Mouse (Mus musculus): Measurements from ENCODE around the gene Hmx2.

Hmx2 gene

GRCm38 (mm10) chr7:131554341-131555180 is 6.0 kb downstream of the Hmx2 start:
- in situ Hi-C loops (cut with MboI; ENCODE audit: unreplicated experiment in 2 of 2): loop anchor here (5.0 to 25.0 kb wide), 7 partner anchors 140 to 1942 kb away; partner anchors contain the start of genes Abraxas2 (in 1 of the 2), Acadsb (in 1 of the 2), Ate1 (in 1 of the 2) and Eef1akmt2 (in 1 of the 2)

GRCm38 (mm10) chr7:131555301-131556081 is 6.9 kb downstream of the Hmx2 start:
- in situ Hi-C loops (cut with MboI; ENCODE audit: unreplicated experiment in 2 of 2): loop anchor here (5.0 to 25.0 kb wide), 7 partner anchors 141 to 1943 kb away; partner anchors contain the start of genes Abraxas2 (in 1 of the 2), Acadsb (in 1 of the 2), Ate1 (in 1 of the 2) and Eef1akmt2 (in 1 of the 2)

DNA sequence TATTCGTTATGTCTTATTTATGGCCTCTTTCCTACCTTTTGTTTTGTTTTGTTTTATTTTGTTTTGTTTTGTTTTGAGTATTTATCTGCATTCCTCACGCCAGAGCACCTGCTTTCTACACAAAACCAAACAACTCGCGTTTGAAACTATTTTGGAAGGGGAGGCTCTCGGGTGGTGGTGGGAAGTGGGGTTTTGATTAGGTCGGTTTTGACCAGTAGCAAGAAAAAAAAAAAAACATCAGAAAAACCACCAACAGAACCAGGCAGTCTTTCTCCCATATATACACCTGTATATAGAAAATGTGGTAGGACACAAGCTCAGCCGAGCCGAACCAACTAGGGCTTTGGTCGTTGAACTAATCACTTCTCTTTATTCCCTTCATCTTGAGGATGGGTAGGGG is 7.5 kb downstream of the Hmx2 start:
- in situ Hi-C loops (cut with MboI; ENCODE audit: unreplicated experiment in 2 of 2): loop anchor here (5.0 to 25.0 kb wide), 7 partner anchors 141 to 1944 kb away; partner anchors contain the start of genes Abraxas2 (in 1 of the 2), Acadsb (in 1 of the 2), Ate1 (in 1 of the 2) and Eef1akmt2 (in 1 of the 2)

- in situ Hi-C loops (cut with MboI; ENCODE audit: unreplicated experiment in 2 of 2): loop anchor here (5.0 to 25.0 kb wide), 7 partner anchors 142 to 1944 kb away; partner anchors contain the start of genes Abraxas2 (in 1 of the 2), Acadsb (in 1 of the 2), Ate1 (in 1 of the 2) and Eef1akmt2 (in 1 of the 2)
These were observed 8.1 kb downstream of the Hmx2 start for GRCm38 (mm10) chr7:131556541-131557271.

- in situ Hi-C loops (cut with MboI; ENCODE audit: unreplicated experiment in 2 of 2): loop anchor here (5.0 to 25.0 kb wide), 7 partner anchors 143 to 1945 kb away; partner anchors contain the start of genes Abraxas2 (in 1 of the 2), Acadsb (in 1 of the 2), Ate1 (in 1 of the 2) and Eef1akmt2 (in 1 of the 2)
These were observed 9.2 kb downstream of the Hmx2 start for GRCm38 (mm10) chr7:131557751-131558150.

DNA sequence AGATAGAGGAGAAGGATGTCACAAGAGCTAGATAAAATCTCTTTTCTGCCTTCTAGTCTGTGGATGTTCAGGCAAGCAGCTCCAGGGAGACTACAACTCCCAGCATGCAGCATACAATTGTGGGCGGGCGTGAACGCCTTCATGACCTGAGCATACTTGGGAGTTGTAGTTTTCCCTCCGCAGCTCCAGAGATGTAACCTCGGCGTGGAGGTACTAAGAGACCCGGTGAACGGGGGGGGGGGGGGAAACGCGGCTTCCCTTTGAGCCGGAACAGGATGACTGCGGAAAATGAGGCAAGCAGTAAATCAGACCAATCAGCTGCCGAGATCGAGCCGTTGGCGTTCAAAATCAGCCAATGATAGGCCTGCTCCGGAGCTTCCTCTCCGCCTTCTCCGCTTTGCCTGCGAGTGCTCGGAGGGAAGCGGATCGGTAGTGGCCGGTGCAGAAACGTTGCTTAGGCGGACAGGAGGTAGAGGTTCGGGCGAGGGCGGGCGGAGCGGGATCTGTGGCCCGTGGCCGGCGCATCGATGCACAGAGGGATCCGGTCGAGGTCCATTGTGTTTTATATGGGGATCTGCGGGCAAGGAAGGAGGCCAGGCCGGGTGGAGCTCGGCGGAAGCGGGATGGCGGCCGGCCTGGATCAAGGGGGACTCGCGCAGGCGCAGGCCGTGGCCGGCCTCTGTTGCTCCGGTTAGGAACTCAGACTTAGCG is 11.6 kb downstream of the Hmx2 start, which contains the start of gene Bub3:
Gene Bub3, plus strand, starts transcription at position 237 of the 711 bp plus-strand sequence.
- in situ Hi-C loops (cut with MboI; ENCODE audit: unreplicated experiment in 2 of 2): loop anchor here (5.0 to 25.0 kb wide), 8 partner anchors 145 to 1948 kb away; partner anchors contain the start of genes 2310057M21Rik (in 1 of the 2), Abraxas2 (in 1 of the 2), Acadsb (in 1 of the 2) and Ate1 (in 1 of the 2)

DNA sequence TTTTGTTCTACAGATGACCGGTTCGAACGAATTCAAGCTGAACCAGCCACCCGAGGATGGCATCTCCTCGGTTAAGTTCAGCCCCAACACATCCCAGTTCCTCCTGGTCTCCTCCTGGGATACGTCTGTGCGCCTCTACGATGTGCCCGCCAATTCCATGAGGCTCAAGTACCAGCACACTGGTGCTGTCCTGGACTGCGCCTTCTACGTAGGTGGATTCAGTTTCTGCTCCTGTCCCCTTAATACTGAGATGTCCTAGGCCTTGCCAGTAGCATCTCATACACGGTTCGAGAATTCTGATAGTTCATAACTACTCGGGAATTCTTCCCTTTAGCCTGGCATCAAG is 12.1 kb downstream of the Hmx2 start:
- in situ Hi-C loops (cut with MboI; ENCODE audit: unreplicated experiment in 2 of 2): loop anchor here (5.0 to 25.0 kb wide), 5 partner anchors 198 to 1948 kb away; partner anchors contain the start of genes 2310057M21Rik (in 1 of the 2), Abraxas2 (in 1 of the 2) and Eef1akmt2 (in 1 of the 2)

DNA sequence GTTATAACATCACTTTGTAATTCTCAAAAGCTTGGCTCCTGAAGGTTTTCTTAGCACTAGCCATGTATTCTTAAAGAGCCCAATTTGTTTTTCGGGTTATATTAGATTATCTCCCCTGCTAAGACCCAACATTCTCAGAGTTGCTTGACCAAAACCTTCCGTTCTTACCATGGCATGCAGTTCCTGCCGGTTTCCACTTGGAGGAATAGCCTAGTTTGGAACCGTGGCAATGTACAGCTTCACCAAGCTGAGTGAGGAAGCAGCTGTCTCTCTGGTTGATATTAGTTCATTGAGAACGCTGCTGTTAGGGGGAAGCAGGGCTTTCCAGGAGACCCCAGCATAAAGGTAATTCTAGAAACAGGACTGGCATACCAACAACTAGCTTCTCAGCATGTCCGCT is 26.7 kb downstream of the Hmx2 start:
- in situ Hi-C loops (cut with MboI; ENCODE audit: unreplicated experiment in 2 of 2): no loop called here

DNA sequence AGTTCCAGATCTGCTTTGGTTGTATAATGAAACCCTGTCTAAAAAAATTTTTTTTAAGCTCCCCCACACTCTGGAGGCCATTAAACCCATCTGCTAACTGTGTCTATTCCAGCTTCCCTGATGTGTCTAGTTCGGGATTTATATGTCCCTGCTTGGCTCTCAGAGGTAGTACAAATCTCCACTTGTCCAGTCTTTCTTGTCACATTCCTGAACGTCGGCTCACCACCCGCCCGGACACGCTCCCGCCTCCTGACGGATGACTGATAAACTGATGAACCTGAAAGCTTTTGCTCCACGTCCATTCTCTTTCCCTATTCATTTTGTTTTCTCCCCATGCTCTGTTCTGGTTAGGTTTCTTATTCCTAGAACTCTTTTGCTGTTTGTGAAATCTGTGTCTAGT is 33.6 kb downstream of the Hmx2 start:
- in situ Hi-C loops (cut with MboI; ENCODE audit: unreplicated experiment in 2 of 2): no loop called here

- in situ Hi-C loops (cut with MboI; ENCODE audit: unreplicated experiment in 2 of 2): no loop called here
These were observed 37.0 kb downstream of the Hmx2 start for GRCm38 (mm10) chr7:131585551-131585950.

- in situ Hi-C loops (cut with MboI; ENCODE audit: unreplicated experiment in 2 of 2): no loop called here
These were observed 49.4 kb downstream of the Hmx2 start for GRCm38 (mm10) chr7:131597779-131598482.

DNA sequence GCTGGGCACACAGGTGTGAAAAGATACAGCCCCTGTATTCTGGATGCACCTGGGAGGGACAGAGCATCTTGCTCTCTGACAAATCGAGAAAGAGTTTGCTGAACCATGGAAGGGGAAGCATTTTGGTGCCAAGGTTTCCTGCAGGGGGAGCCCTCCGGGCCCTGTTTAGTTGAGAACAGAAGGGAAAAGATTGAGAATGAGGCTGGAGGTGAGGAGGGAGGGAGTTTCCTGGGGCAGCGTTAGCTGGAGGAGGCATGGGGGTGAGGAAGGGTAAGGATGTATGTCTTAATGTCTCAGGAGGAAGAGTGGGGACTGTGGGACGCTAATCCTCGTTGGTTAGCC is 49.9 kb downstream of the Hmx2 start:
- in situ Hi-C loops (cut with MboI; ENCODE audit: unreplicated experiment in 2 of 2): no loop called here

- in situ Hi-C loops (cut with MboI; ENCODE audit: unreplicated experiment in 2 of 2): no loop called here
These were observed 53.5 kb downstream of the Hmx2 start for GRCm38 (mm10) chr7:131602106-131602505.

- in situ Hi-C loops (cut with MboI; ENCODE audit: unreplicated experiment in 2 of 2): no loop called here
These were observed 54.6 kb downstream of the Hmx2 start for GRCm38 (mm10) chr7:131603186-131603585.

- in situ Hi-C loops (cut with MboI; ENCODE audit: unreplicated experiment in 2 of 2): no loop called here
These were observed 56.4 kb downstream of the Hmx2 start for GRCm38 (mm10) chr7:131604946-131605345.

DNA sequence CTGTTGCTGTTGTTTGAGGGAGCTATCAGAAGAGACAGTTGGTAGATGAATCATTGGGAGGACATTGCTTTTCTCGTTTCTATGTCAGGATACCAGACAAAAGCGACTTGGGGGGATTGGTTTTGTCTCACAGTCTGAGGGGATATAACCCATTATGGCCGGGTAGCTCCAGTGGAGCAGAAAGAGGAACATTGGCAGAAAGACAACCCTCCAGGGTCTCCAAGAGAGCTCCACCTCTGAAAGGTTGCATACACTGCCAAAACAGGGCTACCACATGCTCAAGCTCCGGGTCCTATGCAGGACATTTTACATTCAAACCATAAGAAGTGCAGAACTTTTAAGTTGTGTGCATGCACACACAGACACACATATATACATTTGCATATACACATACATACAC is 56.9 kb downstream of the Hmx2 start:
- in situ Hi-C loops (cut with MboI; ENCODE audit: unreplicated experiment in 2 of 2): no loop called here
